Mouse (Mus musculus): Measurements from ENCODE around the gene Agfg2.
"Not testable (repeated sequence)": the region's sequence is repeated elsewhere in the genome, so short reads cannot be mapped to it uniquely, and the experiment has no call there.

Gene Agfg2

GRCm38 (mm10) chr5:137642886-137643285 is 41.6 kb downstream of the Agfg2 start:
- DNase-seq, result no peak

- DNase-seq, result no peak
Measured at GRCm38 (mm10) chr5:137641054-137641453, 43.5 kb downstream of the Agfg2 start, which contains the start of gene Sap25. Gene Sap25 (plus strand): TSS chr5:137641334.

- no peak for DNase-seq
Measured at GRCm38 (mm10) chr5:137639472-137639871, 45.1 kb downstream of the Agfg2 start.

- DNase-seq, result no peak
Measured at GRCm38 (mm10) chr5:137633397-137634084, 51.0 kb downstream of the Agfg2 start.

GRCm38 (mm10) chr5:137631591-137631990 is 52.9 kb downstream of the Agfg2 start:
- DNase-seq, result no peak

GRCm38 (mm10) chr5:137631171-137631570 is 53.4 kb downstream of the Agfg2 start:
- no peak for DNase-seq

- DNase-seq, result no peak
Measured at GRCm38 (mm10) chr5:137630602-137631001, 53.9 kb downstream of the Agfg2 start.

- no peak for DNase-seq
Measured at GRCm38 (mm10) chr5:137629906-137630545, 54.5 kb downstream of the Agfg2 start.

- DNase-seq, result no peak
Measured at GRCm38 (mm10) chr5:137629306-137629721, 55.2 kb downstream of the Agfg2 start.

- peak; percentile 98 for DNase-seq
Measured at GRCm38 (mm10) chr5:137628498-137629305, 55.8 kb downstream of the Agfg2 start, which contains the start of the genes Fbxo24, Lrch4 and Gm20605. Gene Fbxo24 (minus strand): TSS chr5:137629002. Gene Lrch4 (plus strand): TSS chr5:137629121. Gene Gm20605 (plus strand): TSS chr5:137629175.

- DNase-seq, result peak; percentile 34
Measured at GRCm38 (mm10) chr5:137627991-137628390, 56.5 kb downstream of the Agfg2 start.

- DNase-seq, result no peak
Measured at GRCm38 (mm10) chr5:137623937-137624530, 60.5 kb downstream of the Agfg2 start.

GRCm38 (mm10) chr5:137615347-137615746 is 69.2 kb downstream of the Agfg2 start:
- no peak for DNase-seq

- not testable (repeated sequence) for DNase-seq
Measured at GRCm38 (mm10) chr5:137614921-137615320, 69.6 kb downstream of the Agfg2 start.

GRCm38 (mm10) chr5:137613550-137613949 is 71.0 kb downstream of the Agfg2 start, which contains the start of gene Pcolce:
Gene Pcolce (minus strand): TSS chr5:137613784.
- DNase-seq, result no peak

GRCm38 (mm10) chr5:137613076-137613475 is 71.5 kb downstream of the Agfg2 start:
- no peak for DNase-seq

- DNase-seq, result no peak
Measured at GRCm38 (mm10) chr5:137611245-137611602, 73.3 kb downstream of the Agfg2 start.

- no peak for DNase-seq
Measured at GRCm38 (mm10) chr5:137610548-137611244, 73.8 kb downstream of the Agfg2 start.

GRCm38 (mm10) chr5:137610056-137610455 is 74.5 kb downstream of the Agfg2 start:
- no peak for DNase-seq

GRCm38 (mm10) chr5:137609292-137609691 is 75.2 kb downstream of the Agfg2 start:
- no peak for DNase-seq

GRCm38 (mm10) chr5:137608654-137609190 is 75.8 kb downstream of the Agfg2 start:
- no peak for DNase-seq

Measured in cerebellum, adult 8-10 months (tissue).